8 mouse cellular contexts compared by ENCODE assay signal in genomic region chr4:57300469-57301409, GRCm38 (mm10). TPM values are rescaled to one million over a fixed set of nuclear protein-coding genes. Genes with fewer than 3 reads are reported as not detected.
DNase-seq lines count a peak whose midpoint lies in the region; ATAC-seq and TF ChIP-seq lines count a peak whose summit lies in the region.

No protein-coding gene starts in this region.

- dilution Hi-C loops in CH12.LX (cut with MboI; ENCODE audit: extremely low pct_ligation_motif_present, extremely low pct_unique_long_range_greater_than_20kb, low sequenced_read_pairs) = no loop called here

- no peak for TF ChIP-seq RAD21 in CH12.LX (IDR thresholded peaks at IDR 0.05; ENCODE audit: low read depth, low read length)

- H3K27ac ChIP-seq in CH12.LX (ENCODE audit: insufficient read depth, low read depth) = no peak overlapping the region
- H3K27ac ChIP-seq in embryonic facial prominence, embryonic 12.5 days = peak overlapping the region; percentile 55; the same call in 1 of the 2 replicates
- no peak overlapping the region for H3K27ac ChIP-seq in hindbrain, embryonic 14.5 days
- no peak overlapping the region for H3K27ac ChIP-seq in limb, embryonic 15.5 days
- H3K27ac ChIP-seq in midbrain, embryonic 13.5 days = no peak overlapping the region

- TF ChIP-seq CTCF in CH12.LX (conservative IDR thresholded peaks at IDR 0.05 in 1 of 2, IDR thresholded peaks at IDR 0.05 in 1 of 2; ENCODE audit: low read depth in 2 of 2, low read length in 2 of 2) = no peak

- peak overlapping the region; percentile 77; the same call in 1 of the 2 replicates for H3K4me2 ChIP-seq in CH12.LX (ENCODE audit: insufficient read depth, low read depth, poor library complexity, severe bottlenecking)
- peak overlapping the region; percentile 97 for H3K4me2 ChIP-seq in embryonic facial prominence, embryonic 12.5 days (replicated peaks)
- peak overlapping the region; percentile 89 for H3K4me2 ChIP-seq in hindbrain, embryonic 14.5 days (replicated peaks)
- peak overlapping the region; percentile 96 for H3K4me2 ChIP-seq in limb, embryonic 15.5 days
- H3K4me2 ChIP-seq in midbrain, embryonic 13.5 days (replicated peaks) = peak overlapping the region; percentile 92

- WGBS in embryonic facial prominence, embryonic 12.5 days = under 1% methylated on average over 37 of the region's 37 CpGs
- under 1% methylated on average over 37 of the region's 37 CpGs for WGBS in hindbrain, embryonic 14.5 days
- 1% methylated on average over 37 of the region's 37 CpGs for WGBS in limb, embryonic 15.5 days
- under 1% methylated on average over 37 of the region's 37 CpGs for WGBS in midbrain, embryonic 13.5 days

- peak overlapping the region in 1 of 3 experiments; percentile 54 for H3K4me3 ChIP-seq in CH12.LX (replicated peaks in 1 of 3; ENCODE audit: low read depth in 2 of 3, low read length in 2 of 3, poor library complexity in 1 of 3)
- peak overlapping the region; percentile 87 for H3K4me3 ChIP-seq in embryonic facial prominence, embryonic 12.5 days
- peak overlapping the region; percentile 79 for H3K4me3 ChIP-seq in hindbrain, embryonic 14.5 days (replicated peaks; ENCODE audit: low read length)
- H3K4me3 ChIP-seq in limb, embryonic 15.5 days = peak overlapping the region; percentile 72
- peak overlapping the region; percentile 69 for H3K4me3 ChIP-seq in midbrain, embryonic 13.5 days (replicated peaks)

- no peak for TF ChIP-seq EP300 in CH12.LX (IDR thresholded peaks at IDR 0.05; ENCODE audit: low read length)

- no peak overlapping the region for H3K9ac ChIP-seq in CH12.LX (ENCODE audit: insufficient read depth, low read depth)
- H3K9ac ChIP-seq in embryonic facial prominence, embryonic 12.5 days = peak overlapping the region; percentile 74; the same call in 1 of the 2 replicates
- H3K9ac ChIP-seq in hindbrain, embryonic 14.5 days = peak overlapping the region; percentile 78
- peak overlapping the region; percentile 52; the same call in 1 of the 2 replicates for H3K9ac ChIP-seq in limb, embryonic 15.5 days
- peak overlapping the region; percentile 68 for H3K9ac ChIP-seq in midbrain, embryonic 13.5 days (replicated peaks)

- no peaks in the 10 kb centered on the region for H3K36me3 ChIP-seq in CH12.LX (replicated peaks in 1 of 2; ENCODE audit: control insufficient read depth in 1 of 2, insufficient read depth in 1 of 2, low read length in 1 of 2)
- no peaks in the 10 kb centered on the region for H3K36me3 ChIP-seq in embryonic facial prominence, embryonic 12.5 days
- H3K36me3 ChIP-seq in hindbrain, embryonic 14.5 days (replicated peaks; ENCODE audit: control insufficient read depth, insufficient read depth) = no peaks in the 10 kb centered on the region
- no peaks in the 10 kb centered on the region for H3K36me3 ChIP-seq in limb, embryonic 15.5 days
- H3K36me3 ChIP-seq in midbrain, embryonic 13.5 days = no peaks in the 10 kb centered on the region

- no peaks in the 10 kb centered on the region for H3K79me2 ChIP-seq in CH12.LX (replicated peaks; ENCODE audit: control insufficient read depth, extremely low read depth, insufficient read depth, poor library complexity, severe bottlenecking)

- peaks cover 0 to 23% of the 10 kb centered on the region in 2 experiments; a peak in 2 of 4 replicates for H3K4me1 ChIP-seq in CH12.LX (ENCODE audit: control insufficient read depth in 1 of 2, insufficient read depth in 2 of 2)
- peaks cover 16% of the 10 kb centered on the region; the same call in 1 of the 2 replicates for H3K4me1 ChIP-seq in embryonic facial prominence, embryonic 12.5 days
- peaks cover 22% of the 10 kb centered on the region for H3K4me1 ChIP-seq in hindbrain, embryonic 14.5 days (replicated peaks; ENCODE audit: control insufficient read depth, insufficient read depth, low read length)
- peaks cover 33% of the 10 kb centered on the region for H3K4me1 ChIP-seq in limb, embryonic 15.5 days
- peaks cover 33% of the 10 kb centered on the region for H3K4me1 ChIP-seq in midbrain, embryonic 13.5 days (replicated peaks)

- no peak for TF ChIP-seq POLR2A in CH12.LX (IDR thresholded peaks at IDR 0.05; ENCODE audit: low read depth, low read length)

- DNase-seq in cerebellum, adult 11 months = peak; percentile 54
- no peak for DNase-seq in cerebellum, adult 9-11 months
- no peak for DNase-seq in CH12.LX (ENCODE audit: extremely low read depth)
- DNase-seq in hindbrain, embryonic 14.5 days (ENCODE audit: low spot score) = no peak
- peak; percentile 62 for DNase-seq in thymus, postnatal 4 days

- H3K27me3 ChIP-seq in CH12.LX (replicated peaks) = no peaks in the 10 kb centered on the region
- peaks cover 34% of the 10 kb centered on the region for H3K27me3 ChIP-seq in embryonic facial prominence, embryonic 12.5 days
- peaks cover 29% of the 10 kb centered on the region for H3K27me3 ChIP-seq in hindbrain, embryonic 14.5 days (ENCODE audit: control insufficient read depth, insufficient read depth, low read length)
- H3K27me3 ChIP-seq in limb, embryonic 15.5 days = peaks cover 13% of the 10 kb centered on the region
- H3K27me3 ChIP-seq in midbrain, embryonic 13.5 days = peaks cover 54% of the 10 kb centered on the region

- no peak for ATAC-seq in embryonic facial prominence, embryonic 12.5 days (ENCODE audit: insufficient number of reproducible peaks, insufficient read depth, low FRiP score, low TSS enrichment)
- ATAC-seq in hindbrain, embryonic 14.5 days (ENCODE audit: low FRiP score) = no peak
- no peak for ATAC-seq in limb, embryonic 15.5 days (ENCODE audit: insufficient number of reproducible peaks, low FRiP score, low TSS enrichment, low read depth)
- ATAC-seq in midbrain, embryonic 13.5 days = no peak

- in situ Hi-C loops in CH12.LX (cut with MboI; ENCODE audit: low pct_ligation_motif_present, low pct_unique_long_range_greater_than_20kb, low sequenced_read_pairs) = no loop called here

- H3K9me3 ChIP-seq in CH12.LX (replicated peaks; ENCODE audit: low read length) = peaks cover 8% of the 10 kb centered on the region
- no peaks in the 10 kb centered on the region for H3K9me3 ChIP-seq in embryonic facial prominence, embryonic 12.5 days
- H3K9me3 ChIP-seq in hindbrain, embryonic 14.5 days (ENCODE audit: control insufficient read depth, low read length) = no peaks in the 10 kb centered on the region
- no peaks in the 10 kb centered on the region for H3K9me3 ChIP-seq in limb, embryonic 15.5 days
- H3K9me3 ChIP-seq in midbrain, embryonic 13.5 days = no peaks in the 10 kb centered on the region

TF ChIP-seq in CH12.LX, 34 proteins besides CTCF, POLR2A, EP300 and RAD21:
- TF ChIP-seq JUND (conservative IDR thresholded peaks at IDR 0.05; ENCODE audit: low read depth, low read length) (no peak), BHLHE40 (IDR thresholded peaks at IDR 0.05; ENCODE audit: low read depth, low read length) (no peak), ELF1 (IDR thresholded peaks at IDR 0.05; ENCODE audit: low read depth, low read length) (no peak)

RNA-seq across cellular contexts. Expression of gene Ptpn3, which starts 0.9 kb away (rescaled TPM):
- total RNA-seq in CH12.LX (2012; rRNA removed) = 0.08 TPM in 1 of 2 replicates, not detected in the other
- 0.09 TPM in 1 of 2 replicates, not detected in the other for total RNA-seq in CH12.LX (2014; rRNA removed)
- polyA plus RNA-seq in CH12.LX (2012; ENCODE audit: insufficient read length, low read depth) = 0.14 and 0.53 TPM in 2 replicates
- polyA plus RNA-seq in embryonic facial prominence, embryonic 12.5 days (2016; fragmentation: Nextera tagmentation; extraction: Ambion mirVana) = 3.7 and 6.4 TPM in 2 replicates
- polyA plus RNA-seq in hindbrain, embryonic 14.5 days (2014; fragmentation: Nextera tagmentation; extraction: Ambion mirVana) = 4.6 and 5.5 TPM in 2 replicates
- polyA plus RNA-seq in limb, embryonic 15.5 days (2015; fragmentation: Nextera tagmentation; extraction: Ambion mirVana) = 3.3 and 4.1 TPM in 2 replicates
- 1.5 and 1.6 TPM in 2 replicates for polyA plus RNA-seq in midbrain, embryonic 13.5 days (2015; fragmentation: Nextera tagmentation; extraction: Ambion mirVana)

Comparison
In these comparisons a context has a peak if more than half of its experiments do, and no peak if none do; other contexts are left out.
1. DNase-seq: peak in cerebellum, adult 11 months (single experiment) and thymus, postnatal 4 days (single experiment); none in cerebellum, adult 9-11 months (single experiment), CH12.LX (single experiment) and hindbrain, embryonic 14.5 days (single experiment).
2. Peak in every context shown above with its lines, with median percentiles within 50 percentile points of each other: H3K4me2 ChIP-seq.